Mouse (Mus musculus) cerebellum, adult 2 months (tissue): ENCODE data around the gene Timp4.

Source experiments
- CTCF ChIP-seq: fragments of 200-500 bp; IDR thresholded peaks from 2 replicates; pipeline ENCODE4 v1.5.1; 2011; ENCODE audit warnings: low read depth, mild to moderate bottlenecking, control low read depth, low read length, moderate library complexity, borderline replicate concordance; ENCODE audit not compliant: insufficient read depth
- POLR2A ChIP-seq: fragments of 200-500 bp; IDR thresholded peaks from 2 replicates; pipeline ENCODE4 v1.6.1; 2011; ENCODE audit warnings: low read length, control low read depth, borderline replicate concordance; ENCODE audit not compliant: insufficient read depth

GRCm38 (mm10) chr6:115227529-115227928, 24.5 kb downstream of the Timp4 start:
- peak; percentile 89 for TF ChIP-seq CTCF
- no peak for TF ChIP-seq POLR2A
